Mouse (Mus musculus): ENCODE measurements around the gene Nrg3. TPM values are rescaled to one million over a fixed set of nuclear protein-coding genes. Genes with fewer than 3 reads are reported as not detected.

The Nrg3 gene
- not detected in 2 replicates for polyA plus RNA-seq (2015; fragmentation: Nextera tagmentation; extraction: Ambion mirVana)

DNA sequence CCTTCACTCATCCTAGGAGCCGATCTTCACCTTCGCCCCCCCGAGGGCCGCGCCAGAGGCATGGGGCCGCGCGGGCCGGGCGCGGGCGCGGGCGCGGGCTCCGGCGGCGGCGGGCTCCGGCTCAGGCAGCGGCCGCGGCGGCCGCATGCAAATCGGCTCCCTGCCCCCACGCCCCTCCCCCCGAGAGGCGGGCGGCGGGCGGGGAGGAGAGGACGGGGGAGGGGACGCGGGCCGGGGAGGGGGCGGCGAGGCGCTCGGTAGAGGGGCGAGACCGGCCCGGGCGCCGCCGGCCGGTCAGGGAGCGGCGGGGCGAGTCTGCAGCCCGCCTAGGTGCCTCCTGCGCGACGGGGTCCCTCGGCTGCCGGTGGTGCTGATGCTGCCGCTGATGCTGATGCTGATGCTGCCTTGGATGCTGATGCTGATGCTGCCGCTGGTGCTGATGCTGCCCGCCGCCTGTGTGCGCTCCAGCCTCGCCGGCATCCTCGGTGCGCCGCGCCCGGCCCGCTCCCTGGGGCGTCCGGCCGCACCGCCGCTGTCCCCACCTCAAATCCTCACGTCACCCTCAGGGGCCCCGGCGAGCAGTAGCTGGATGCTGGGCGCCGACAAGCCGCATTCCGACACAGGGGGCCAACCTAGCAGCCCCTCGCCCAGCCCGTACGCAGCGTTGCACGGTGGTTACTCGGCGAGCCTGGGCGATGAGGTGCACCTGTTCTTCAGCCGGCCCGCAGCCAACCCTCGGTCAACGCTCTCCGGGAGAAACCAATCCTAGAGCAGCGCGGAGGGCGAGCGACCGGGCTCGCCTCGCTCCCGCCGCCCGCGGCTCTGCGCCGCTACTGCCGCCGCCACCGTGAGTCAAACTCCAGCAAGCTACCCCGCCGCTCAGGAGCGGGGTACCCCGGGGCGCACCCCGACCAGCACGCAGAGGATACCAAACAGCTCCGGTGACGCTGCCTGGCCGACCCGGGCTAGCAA lies at the start of gene Nrg3:
Gene Nrg3, minus strand, starts transcription at position 299 of the 972 bp plus-strand sequence.

Small RNAs within 50 kb of the gene (microRNA-seq; reads per million reads assigned to microRNA genes)
- not detected for gene Gm27332

Data from urinary bladder, postnatal 0 days (tissue).